Mouse (Mus musculus) small intestine, adult 2 months (tissue): Measurements from ENCODE around the gene Snx1. TPM values are rescaled to one million over a fixed set of nuclear protein-coding genes. Genes with fewer than 3 reads are reported as not detected.

Experiments
- H3K27ac ChIP-seq: fragments of 200-500 bp; 2 replicates; pipeline ENCODE4 v1.5.1; 2012; ENCODE audit warnings: low read depth, low read length, control low read depth, inconsistent platforms; ENCODE audit not compliant: insufficient read depth
- H3K27me3 ChIP-seq: fragments of 200-500 bp; 2 replicates; pipeline ENCODE4 v1.6.1; 2012; ENCODE audit warnings: mild to moderate bottlenecking, moderate library complexity, low read length, inconsistent platforms; ENCODE audit not compliant: control insufficient read depth, insufficient read depth
- H3K36me3 ChIP-seq: fragments of 200-500 bp; 2 replicates; pipeline ENCODE4 v1.6.1; 2012; ENCODE audit warnings: mild to moderate bottlenecking, low read length, control low read depth, inconsistent platforms; ENCODE audit not compliant: control insufficient read depth, insufficient read depth
- H3K4me1 ChIP-seq: fragments of 200-500 bp; 2 replicates; pipeline ENCODE4 v1.6.1; 2012; ENCODE audit warnings: low read length, inconsistent platforms, mixed read lengths; ENCODE audit not compliant: control insufficient read depth, insufficient read depth, insufficient read length
- H3K4me3 ChIP-seq: fragments of 200-500 bp; 2 replicates; pipeline ENCODE4 v1.5.1; 2012; ENCODE audit warnings: low read depth, mild to moderate bottlenecking, control low read depth, inconsistent platforms, low read length, moderate library complexity
- CTCF ChIP-seq: fragments of 200-500 bp; IDR thresholded peaks from 2 replicates; pipeline ENCODE4 v1.5.1; 2012; ENCODE audit warnings: low read depth, mild to moderate bottlenecking, control low read depth, inconsistent platforms, low read length, moderate library complexity, mixed read lengths; ENCODE audit not compliant: insufficient replicate concordance, insufficient read length; ENCODE audit errors: extremely low read depth
- POLR2A ChIP-seq: fragments of 200-500 bp; IDR thresholded peaks from 2 replicates; pipeline ENCODE4 v1.6.1; 2012; ENCODE audit warnings: low read depth, mild to moderate bottlenecking, control low read depth, inconsistent platforms, low read length, moderate library complexity
- WGBS: fragments of 180-500 bp; shearing (Covaris S2); methylation state at CpG from one replicate; pipeline ENCODE4 v1.1.7; 2018; 5-methylcytosine and 5-hydroxymethylcytosine counted together
- polyA plus RNA-seq: library from polyadenylated mRNA; depleted of rRNA; stranded (reverse); fragments of >200 nt; gene quantifications from 2 replicates; pipeline ENCODE4 v1.2.3, GENCODE M21; 2012

The Snx1 gene
- polyA plus RNA-seq, 1 experiment: 32.2 TPM

- peaks cover 33% of the 10 kb centered on the region for H3K4me1 ChIP-seq
- H3K36me3 ChIP-seq: peaks cover 62% of the 10 kb centered on the region
- no peak for TF ChIP-seq CTCF
- no peak for TF ChIP-seq POLR2A
- H3K27me3 ChIP-seq: no peaks in the 10 kb centered on the region
- H3K4me3 ChIP-seq: no peak overlapping the region
- H3K27ac ChIP-seq: peak overlapping the region; percentile 68
- WGBS: 53% methylated on average over 13 of the region's 13 CpGs
These were observed 35.7 kb downstream of the Snx1 start for GRCm38 (mm10) chr9:66090593-66091244.

GRCm38 (mm10) chr9:66088411-66088810 is 38.0 kb downstream of the Snx1 start:
- no peak overlapping the region for H3K4me3 ChIP-seq
- H3K36me3 ChIP-seq: peaks cover 44% of the 10 kb centered on the region
- TF ChIP-seq POLR2A (no peak), CTCF (peak; percentile 74; the same call in 1 of the 2 replicates)
- no peak overlapping the region for H3K27ac ChIP-seq
- H3K4me1 ChIP-seq: peaks cover 30% of the 10 kb centered on the region
- 26% methylated on average over 4 of the region's 4 CpGs for WGBS
- H3K27me3 ChIP-seq: no peaks in the 10 kb centered on the region

- TF ChIP-seq POLR2A (no peak), CTCF (no peak)
- peaks cover 37% of the 10 kb centered on the region for H3K36me3 ChIP-seq
- no peaks in the 10 kb centered on the region for H3K27me3 ChIP-seq
- 96% methylated on average over 7 of the region's 7 CpGs for WGBS
- no peak overlapping the region for H3K27ac ChIP-seq
- H3K4me1 ChIP-seq: peaks cover 19% of the 10 kb centered on the region
- H3K4me3 ChIP-seq: no peak overlapping the region
These were observed 39.3 kb downstream of the Snx1 start for GRCm38 (mm10) chr9:66087062-66087461.

- TF ChIP-seq POLR2A: no peak
- no peak for TF ChIP-seq CTCF
- H3K27me3 ChIP-seq: no peaks in the 10 kb centered on the region
- H3K27ac ChIP-seq: no peak overlapping the region
- peaks cover 2% of the 10 kb centered on the region; the same call in 1 of the 2 replicates for H3K4me1 ChIP-seq
- WGBS: 30% methylated on average over 3 of the region's 3 CpGs
- no peak overlapping the region for H3K4me3 ChIP-seq
- H3K36me3 ChIP-seq: peaks cover 25% of the 10 kb centered on the region
These were observed 42.2 kb downstream of the Snx1 start for GRCm38 (mm10) chr9:66084171-66084570.

- no peaks in the 10 kb centered on the region for H3K27me3 ChIP-seq
- no peak overlapping the region for H3K27ac ChIP-seq
- no peaks in the 10 kb centered on the region for H3K4me1 ChIP-seq
- H3K4me3 ChIP-seq: no peak overlapping the region
- 69% methylated on average over 4 of the region's 4 CpGs for WGBS
- H3K36me3 ChIP-seq: peaks cover 6% of the 10 kb centered on the region; the same call in 1 of the 2 replicates
- no peak for TF ChIP-seq POLR2A
- TF ChIP-seq CTCF: no peak
These were observed 44.4 kb downstream of the Snx1 start for GRCm38 (mm10) chr9:66081999-66082398.

- H3K27me3 ChIP-seq: no peaks in the 10 kb centered on the region
- TF ChIP-seq POLR2A: no peak
- TF ChIP-seq CTCF: no peak
- WGBS: 86% methylated on average over 3 of the region's 3 CpGs
- H3K36me3 ChIP-seq: no peaks in the 10 kb centered on the region
- no peaks in the 10 kb centered on the region for H3K4me1 ChIP-seq
- no peak overlapping the region for H3K4me3 ChIP-seq
- H3K27ac ChIP-seq: no peak overlapping the region
These were observed 45.5 kb downstream of the Snx1 start for GRCm38 (mm10) chr9:66080804-66081459.

- Histone ChIP-seq H3K36me3 (no peaks in the 10 kb centered on the region), H3K27me3 (no peaks in the 10 kb centered on the region), H3K27ac (no peak overlapping the region), H3K4me3 (no peak overlapping the region), H3K4me1 (0 out of 2 replicates have a peak, but pooled peaks cover 3% of the 10 kb centered on the region)
- 16% methylated on average over 14 of the region's 14 CpGs for WGBS
- TF ChIP-seq CTCF: no peak
- no peak for TF ChIP-seq POLR2A
These were observed 47.9 kb downstream of the Snx1 start for GRCm38 (mm10) chr9:66078493-66078892.

- Histone ChIP-seq H3K4me3 (no peak overlapping the region), H3K27me3 (no peaks in the 10 kb centered on the region), H3K4me1 (0 out of 2 replicates have a peak, but pooled peaks cover 3% of the 10 kb centered on the region), H3K27ac (no peak overlapping the region), H3K36me3 (no peaks in the 10 kb centered on the region)
- TF ChIP-seq CTCF: no peak
- TF ChIP-seq POLR2A: no peak
- WGBS: 75% methylated on average over 3 of the region's 3 CpGs
These were observed 48.3 kb downstream of the Snx1 start for GRCm38 (mm10) chr9:66078072-66078471.
